Mouse (Mus musculus) frontal cortex, postnatal 36 days (tissue): ENCODE measurements around the gene Plpp2.

Source experiments
- DNase-seq, 2 experiments: peaks; one replicate each; pipeline ENCODE4 v3.0.0; 2022; ENCODE audit warnings: low spot score in 2 of 2

Plpp2 gene

DNA sequence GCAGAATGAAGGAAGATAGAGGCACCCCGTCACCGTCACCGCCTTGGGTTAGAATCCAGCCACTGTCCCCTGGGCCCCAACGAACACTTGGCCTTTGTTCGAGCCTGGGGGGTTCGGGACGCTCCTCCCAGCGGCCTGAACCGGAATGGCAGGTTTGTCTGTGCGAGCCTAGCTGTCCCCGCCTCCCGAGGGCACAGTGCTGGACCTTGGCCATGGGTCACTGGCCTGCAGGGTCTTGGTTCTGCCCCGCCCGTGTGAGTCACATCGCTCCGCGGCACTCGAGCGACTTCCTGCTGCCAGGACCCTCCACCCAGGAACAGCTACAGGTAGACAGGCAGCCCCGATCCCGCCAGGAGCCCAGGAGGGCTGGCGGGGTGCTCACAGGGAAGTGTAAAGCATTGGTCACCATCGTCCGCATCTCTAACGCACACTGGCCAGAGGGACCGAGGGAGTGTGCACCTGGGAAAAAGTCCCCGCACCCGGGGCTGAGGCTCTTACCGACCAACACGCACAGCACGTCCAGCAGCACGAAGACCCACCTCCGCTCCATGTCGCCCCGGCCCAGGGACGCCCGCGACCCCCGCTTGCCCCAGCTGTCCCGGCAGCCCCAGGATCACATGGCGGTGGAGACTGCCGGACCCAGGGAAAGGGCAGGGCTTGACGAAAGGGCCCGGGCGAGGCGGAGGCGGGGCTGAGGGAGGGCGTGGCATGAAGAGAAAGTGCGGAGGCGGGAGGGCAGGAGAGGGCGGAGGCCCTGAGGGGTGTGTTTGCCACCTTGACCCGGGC lies at the start of gene Plpp2:
TSS of gene Plpp2 (minus strand) at position 671 of the 786 bp plus-strand sequence.
- DNase-seq, result no peak

DNA sequence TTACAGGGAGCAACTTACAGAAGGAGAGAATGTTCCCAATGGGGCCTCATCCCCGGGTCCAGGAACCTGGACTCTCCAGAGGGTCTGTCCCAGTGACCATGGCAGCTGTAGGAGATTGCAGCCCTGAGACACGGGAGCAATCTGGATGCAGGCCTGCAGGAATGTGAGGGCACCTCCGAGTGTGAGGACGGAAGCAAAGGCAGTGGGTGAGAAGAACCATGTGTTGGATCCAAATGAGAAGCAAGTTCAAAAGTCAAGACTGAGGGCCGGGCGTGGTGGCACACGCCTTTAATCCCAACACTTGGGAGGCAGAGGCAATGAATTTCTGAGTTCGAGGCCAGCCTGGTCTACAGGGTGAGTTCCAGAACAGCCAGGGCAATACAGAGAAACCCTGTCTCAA lies 47.9 kb upstream of the Plpp2 start:
- no peak for DNase-seq

DNA sequence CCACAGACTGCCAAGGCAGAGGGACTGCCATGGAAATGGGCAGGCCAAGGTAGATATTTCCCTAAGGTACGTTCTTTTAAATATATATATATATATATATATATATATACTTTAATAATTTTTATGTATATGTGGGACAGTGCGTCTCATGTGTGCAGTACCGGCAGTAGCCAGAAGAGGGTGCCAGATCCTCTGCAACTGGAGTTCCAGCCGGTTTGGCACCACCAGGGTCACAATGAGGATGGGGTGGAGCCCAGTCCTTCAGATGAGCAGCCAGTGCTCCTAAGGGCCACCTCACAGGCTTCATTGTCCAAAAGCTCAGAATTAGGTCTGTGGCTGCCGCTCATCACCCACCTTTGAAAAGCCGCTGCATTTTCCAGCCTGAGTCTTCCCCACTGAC lies 47.2 kb upstream of the Plpp2 start:
- no peak for DNase-seq

DNA sequence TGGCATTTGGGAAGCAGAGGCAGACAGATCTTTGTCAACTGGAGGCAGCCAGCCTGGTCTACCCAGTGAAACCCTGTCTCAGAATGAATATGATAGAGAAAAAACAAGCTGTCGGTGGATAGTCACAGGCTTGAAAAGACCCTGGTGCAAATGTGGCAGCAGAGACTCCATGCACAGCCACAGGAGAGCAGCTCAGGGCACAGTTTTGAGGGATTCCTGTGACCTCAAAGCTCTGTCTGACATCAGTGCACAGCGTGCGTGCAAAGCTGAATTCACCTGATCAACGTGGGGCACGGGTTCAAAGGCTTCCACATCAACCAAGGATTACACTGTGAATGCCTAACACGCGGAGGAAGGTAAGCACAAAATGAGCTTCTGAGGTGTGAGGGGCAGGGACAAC lies 46.8 kb upstream of the Plpp2 start:
- DNase-seq, result no peak

DNA sequence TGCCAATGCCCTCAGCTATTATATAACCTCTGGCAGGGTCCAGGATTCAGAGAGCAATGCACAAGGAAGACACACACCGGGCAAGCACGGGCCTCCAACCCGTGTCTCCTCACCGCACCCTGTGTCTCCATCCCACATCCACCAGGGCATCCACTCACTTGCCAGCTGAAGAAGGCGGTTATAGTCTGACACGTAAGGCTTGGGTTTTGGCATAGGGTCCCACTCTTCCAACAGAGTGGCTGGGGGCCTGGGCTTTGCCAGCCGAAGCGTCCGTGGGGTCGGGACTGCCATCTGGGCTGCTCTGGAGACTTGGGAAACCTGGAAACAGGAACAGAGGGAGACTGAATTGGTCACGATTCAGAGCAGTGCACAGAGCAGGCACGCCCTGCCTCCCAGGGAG lies 46.2 kb upstream of the Plpp2 start:
- DNase-seq, result no peak

DNA sequence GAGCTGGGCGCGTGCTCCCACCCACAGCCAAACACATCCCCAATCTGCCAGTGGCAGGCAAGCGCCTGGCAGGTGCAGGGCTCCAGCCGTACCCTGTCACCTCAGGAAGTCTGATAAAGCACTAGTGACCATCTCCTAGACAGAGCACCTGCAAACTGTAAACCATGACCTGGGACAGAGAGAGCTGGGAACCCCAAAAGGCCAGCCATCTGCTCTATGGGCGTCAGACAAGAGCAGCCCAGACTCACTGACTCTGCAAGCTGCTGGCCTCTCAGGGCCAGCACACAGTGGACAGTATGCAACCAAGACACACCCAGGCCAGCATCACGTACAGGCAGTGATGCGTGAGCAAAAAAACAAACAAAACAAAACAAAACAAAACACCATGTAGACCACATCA lies 45.3 kb upstream of the Plpp2 start:
- no peak for DNase-seq

DNA sequence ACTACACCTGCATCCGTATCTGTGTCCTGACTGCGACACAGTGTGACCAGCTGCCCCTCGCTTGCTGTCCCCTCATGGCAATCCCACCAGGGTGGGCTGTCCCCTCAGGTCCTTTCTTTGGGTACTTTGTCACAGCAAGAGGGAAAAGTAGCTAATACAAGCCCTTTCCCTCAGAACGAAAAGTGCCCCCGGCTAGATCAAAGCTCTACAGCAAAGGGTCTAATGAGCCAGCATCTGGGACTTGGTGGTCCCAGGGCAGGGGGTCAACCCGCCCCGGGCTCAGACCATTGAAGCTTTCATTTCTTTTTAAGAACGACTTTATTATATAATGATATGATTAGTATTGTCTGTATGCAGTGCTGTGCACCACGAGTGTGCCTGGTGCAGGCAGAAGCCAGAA lies 44.7 kb upstream of the Plpp2 start:
- no peak for DNase-seq

DNA sequence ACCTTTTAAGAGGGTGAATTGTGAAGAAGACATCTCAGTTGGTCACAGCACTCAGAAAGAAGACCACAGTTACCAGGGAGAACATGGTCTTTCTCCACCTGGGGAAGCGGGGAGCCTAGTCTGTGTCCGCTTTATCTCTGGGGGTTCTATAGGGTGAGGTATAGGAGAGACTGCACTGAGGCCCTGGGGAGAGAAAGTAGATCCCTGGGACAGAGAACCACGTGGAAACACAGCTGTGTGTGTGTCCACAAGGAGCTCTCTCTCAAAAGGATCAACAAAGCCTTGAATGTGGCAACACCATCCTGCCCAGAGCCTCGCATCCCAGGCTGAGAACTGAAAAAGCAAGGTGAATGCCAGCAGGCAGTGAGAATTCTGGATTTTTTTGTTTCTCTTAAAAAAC lies 43.8 kb upstream of the Plpp2 start:
- no peak for DNase-seq

DNA sequence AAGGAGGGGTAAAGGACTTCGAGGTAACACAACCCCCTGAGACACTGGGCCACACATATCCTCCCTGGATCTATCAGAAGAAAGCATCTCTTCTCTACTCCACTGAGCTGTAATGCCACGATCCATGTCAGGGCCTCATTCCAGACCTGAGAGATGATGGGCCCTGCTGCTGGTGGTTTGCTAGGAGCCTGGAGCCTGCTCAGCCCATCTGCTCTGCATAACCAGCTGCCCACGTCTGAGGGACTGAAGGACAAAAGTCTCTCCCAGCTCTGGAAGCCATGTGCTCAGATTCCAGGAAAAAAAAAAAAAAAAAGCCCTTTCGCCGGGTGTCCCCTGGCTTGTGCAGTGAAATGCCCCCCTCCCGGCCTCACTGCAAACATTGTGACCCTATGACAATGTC lies 42.2 kb upstream of the Plpp2 start:
- DNase-seq, result no peak

DNA sequence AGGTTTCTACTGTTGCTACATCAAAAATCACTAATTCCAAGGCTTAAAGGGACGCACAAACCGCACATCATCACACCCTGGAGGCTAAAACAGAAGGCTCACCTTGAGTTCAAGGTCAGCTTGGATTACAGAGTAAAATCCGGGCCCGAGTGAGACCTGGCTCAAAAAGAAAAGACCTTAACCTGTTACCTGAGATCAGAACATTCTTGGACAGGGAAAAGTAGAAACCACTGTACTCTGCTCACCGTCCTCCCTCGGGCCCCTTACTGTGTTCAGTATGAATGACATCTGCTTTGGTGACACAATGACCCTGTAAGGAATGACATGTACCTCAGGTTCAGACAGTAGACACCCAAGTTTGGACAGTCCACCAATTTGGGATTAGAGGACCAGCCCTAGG lies 41.2 kb upstream of the Plpp2 start:
- no peak for DNase-seq

DNA sequence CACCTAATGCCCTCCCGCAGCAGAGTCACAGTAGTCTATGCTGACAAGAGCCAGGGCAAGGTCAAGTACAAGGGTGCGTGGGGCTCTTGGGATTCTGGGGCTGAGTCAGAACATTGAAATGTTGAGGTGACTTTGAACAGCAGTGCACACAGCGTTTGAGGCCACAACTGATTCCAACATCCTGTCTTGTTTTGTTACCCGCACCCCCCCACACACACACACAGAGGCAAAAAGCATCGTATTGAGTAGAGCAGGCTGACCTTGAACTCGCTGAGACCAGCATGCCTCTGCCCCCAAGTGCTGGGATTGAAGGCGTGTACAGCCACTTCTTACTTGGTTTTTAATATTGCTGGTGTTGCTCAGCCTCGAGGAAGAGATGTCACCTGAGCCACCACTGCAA lies 40.8 kb upstream of the Plpp2 start:
- DNase-seq, result no peak

DNA sequence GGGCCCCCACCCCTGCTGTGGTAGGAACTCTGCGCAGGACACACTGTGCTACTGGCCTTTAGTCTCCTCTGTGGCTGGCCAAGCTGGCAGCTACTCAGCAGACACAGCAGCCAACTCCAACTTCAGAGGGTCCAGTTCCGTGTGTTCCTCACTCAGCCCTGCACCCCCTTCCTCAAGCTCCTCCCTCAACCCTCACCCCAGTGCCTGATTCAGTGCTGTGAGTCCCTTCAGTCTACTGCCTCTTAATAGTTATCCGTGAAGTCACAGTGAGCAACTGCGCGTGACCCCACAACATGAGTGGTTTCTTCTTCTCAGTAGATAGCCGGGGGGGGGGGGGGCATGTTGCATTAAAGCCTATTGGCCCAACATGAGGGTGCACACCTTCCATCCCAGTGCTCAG lies 40.0 kb upstream of the Plpp2 start:
- DNase-seq, result no peak

DNA sequence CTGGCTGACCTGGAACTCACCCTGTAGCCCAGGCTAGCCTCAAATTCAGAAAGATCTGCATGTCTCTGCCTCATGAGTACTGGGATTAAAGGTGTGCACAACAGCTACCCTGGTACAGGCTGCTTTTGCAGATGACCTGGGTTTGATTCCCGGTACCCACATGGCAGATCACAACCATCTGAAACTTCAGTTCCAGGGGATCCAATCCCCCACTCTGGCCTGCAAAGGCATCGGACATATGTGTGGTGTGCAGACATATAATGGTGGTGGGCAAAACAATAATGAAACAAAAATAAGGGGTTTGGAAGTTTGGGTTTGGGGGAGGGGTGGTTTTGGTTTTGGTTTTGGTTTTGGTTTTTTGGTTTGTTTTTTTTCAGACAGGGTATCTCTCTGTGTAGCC lies 37.7 kb upstream of the Plpp2 start:
- no peak for DNase-seq

DNA sequence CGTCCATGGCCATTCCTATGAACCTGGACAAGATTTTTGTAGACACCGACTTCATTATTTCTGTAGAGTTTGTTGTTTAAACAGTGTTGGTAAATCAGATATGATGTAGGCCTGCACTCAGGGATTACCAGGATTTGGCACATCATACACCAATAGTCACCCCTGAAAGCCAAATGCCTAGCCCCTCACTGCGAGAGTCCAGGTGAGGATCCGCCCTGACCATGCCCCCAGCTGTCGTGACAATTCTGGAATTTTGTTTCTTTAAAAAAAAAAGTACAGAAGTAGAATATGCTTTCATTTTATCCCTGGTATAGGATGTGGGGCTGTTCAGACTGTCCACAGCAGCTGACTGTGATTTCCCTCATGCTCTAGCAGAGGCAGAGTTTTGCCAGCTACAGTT lies 36.3 kb upstream of the Plpp2 start:
- no peak for DNase-seq

DNA sequence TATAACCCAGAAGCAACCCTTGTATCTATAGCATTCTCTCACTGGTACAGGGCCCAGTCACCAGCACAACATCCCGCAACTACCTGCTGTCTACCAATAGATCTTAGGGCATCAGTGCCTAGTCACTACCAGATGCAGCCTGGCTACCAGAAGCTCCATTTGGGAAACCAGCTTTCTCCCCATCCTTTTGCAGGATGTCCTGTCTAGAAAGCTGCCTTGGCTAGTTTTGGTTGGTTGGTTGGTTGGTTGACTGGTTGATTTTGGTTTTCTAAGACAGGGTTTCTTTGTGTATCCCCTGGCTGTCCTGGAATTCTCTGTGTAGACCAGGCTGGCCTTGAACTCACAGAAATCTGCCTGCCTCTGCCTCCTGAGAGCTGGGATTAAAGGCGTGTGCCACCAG lies 26.1 kb upstream of the Plpp2 start:
- no peak for DNase-seq

DNA sequence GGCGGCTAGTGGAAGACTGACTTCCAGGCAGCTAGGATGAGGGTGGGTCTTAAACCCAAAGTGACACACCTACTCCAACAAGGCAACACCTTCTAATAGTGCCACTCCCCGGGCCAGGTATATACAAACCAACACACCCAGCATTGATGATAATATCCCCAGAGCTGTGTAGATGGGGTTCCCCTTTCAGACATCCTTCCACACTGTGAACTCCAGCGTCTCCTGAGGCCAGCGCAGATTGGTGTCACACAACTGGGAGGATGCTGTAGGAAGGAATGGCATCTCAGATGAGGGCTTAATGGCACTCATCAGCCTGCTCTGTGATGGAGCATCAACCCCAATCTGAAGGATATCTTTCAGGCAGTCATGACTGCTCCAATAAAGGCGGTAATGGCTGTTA lies 23.9 kb upstream of the Plpp2 start:
- DNase-seq, result no peak

DNA sequence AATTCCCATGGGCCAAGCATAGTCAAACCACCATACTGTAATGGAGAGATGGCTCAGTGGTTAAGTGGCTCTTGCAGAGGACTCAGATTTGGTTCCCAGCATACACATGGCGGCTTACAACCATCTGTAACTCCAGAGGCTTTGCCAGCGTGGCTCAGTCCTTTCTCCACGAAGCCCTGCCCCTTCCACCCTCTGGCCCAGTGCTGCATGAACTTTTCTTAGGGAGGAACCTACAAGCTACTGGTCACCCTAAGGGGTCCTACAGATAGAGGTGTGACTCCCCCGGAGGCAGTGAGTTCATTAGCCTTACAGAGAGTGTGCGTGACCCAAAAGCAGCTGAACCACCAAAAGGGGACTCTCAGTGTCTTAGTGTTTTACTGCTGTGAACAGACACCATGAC lies 23.4 kb upstream of the Plpp2 start:
- DNase-seq, result no peak

DNA sequence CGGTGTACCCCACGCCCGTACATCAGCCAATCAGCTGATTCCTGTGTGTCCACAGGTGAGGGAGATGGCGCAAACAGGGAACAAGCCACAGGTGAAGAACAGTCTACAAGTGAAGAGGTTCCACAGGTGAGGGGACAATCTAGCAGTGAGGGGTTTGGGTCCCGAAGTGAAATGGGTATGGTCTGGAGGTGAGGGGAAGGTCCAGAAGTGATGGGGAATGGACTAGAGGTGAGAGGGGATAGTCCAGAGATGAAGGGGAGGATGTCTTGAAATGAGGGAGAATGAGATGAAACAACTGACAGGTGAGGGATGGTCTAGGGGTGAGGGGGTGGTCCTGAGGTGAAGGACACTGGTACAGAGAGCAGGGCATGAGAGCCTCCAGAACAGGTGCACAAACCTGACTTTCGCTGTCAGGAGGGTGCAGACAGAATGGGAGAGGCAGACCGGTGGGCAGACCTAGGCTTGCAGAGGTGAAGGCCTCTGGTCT lies 21.7 kb upstream of the Plpp2 start:
- DNase-seq, result no peak

DNA sequence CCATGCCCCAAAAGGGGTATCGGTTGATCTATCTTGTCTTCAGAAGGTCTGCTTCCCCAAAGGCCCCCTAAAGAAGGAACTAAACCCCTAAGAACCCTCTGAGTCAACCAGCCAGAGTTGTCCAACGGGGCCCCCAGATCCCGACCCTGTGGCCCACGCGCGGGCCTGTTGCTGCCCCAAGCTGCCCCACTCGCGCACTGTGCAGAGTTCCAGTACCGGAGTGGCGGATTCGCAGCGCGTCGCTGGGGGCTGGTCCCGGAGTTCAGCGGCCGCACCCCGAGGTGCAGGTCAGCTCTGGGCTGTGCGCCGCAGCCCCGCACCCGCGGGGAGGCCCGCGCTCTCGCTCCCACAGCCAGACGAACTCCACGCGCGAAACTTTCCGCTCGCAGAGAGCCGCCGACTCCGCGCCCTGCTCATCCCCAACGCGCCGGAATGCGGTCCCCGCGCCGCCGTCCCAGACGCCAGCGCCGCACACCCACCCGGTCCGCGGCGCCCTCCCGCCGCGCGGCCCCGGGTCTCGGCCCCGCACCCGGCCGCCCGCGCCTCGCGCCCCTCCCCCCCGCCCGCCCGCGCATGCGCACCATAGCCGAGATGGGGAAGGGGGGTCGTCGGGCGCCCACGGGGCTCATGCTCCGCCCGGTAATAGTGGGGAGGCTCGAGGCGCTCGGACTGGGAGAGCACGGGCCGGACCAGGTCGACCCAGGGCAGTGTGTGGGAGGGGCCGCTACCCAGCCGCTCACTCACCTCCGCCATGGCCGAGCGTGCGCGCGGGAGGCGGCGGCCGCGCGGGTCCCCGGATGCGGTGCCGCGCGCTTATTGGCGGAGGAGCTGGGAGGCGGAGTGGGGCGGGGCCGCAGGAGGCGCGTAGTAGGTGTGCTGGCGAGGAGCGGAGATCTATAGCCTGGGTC lies 21.0 kb upstream of the Plpp2 start, which contains the start of gene Mier2:
TSS of gene Mier2 (minus strand) at position 870 of the 908 bp plus-strand sequence.
- peak; percentile 82 to 85 for DNase-seq

DNA sequence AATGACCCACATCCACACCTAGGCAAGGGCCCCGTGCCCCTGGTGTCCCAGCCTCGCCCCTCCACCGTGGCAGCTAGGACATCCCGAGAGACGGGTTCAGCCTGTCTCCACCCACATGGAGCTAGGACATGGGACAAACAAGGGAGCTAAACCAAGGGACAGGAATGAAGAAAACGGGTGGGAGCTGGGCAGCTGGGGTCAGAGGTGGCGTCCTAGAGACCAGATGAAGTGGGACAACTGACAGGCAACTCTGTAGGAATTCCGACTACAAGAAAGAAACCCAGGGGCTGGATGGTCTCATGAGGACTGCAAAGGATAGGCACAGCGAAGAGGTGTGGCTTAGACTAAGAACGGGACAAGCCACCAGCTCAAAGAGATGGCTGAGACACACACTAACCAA lies 20.1 kb upstream of the Plpp2 start:
- no peak for DNase-seq

DNA sequence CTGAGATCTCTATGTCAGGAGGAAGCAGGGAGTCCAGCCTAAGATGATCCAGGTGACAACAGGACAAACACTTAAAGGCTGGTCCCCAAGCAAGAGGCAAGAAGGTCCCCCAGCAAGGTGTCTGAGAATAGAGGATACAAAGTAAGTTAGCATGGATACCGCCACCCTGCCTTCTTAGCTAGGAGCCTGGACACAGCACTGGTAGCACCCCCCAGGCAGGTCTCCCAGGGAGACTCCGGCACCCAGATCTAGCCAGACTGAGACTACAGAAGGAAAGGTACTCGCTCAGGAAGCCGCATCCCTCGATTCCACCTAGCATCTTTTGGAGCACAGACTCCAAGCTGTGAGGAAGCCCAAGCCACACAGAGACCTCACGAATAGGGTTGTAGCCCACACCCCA lies 19.6 kb upstream of the Plpp2 start:
- DNase-seq, result no peak

DNA sequence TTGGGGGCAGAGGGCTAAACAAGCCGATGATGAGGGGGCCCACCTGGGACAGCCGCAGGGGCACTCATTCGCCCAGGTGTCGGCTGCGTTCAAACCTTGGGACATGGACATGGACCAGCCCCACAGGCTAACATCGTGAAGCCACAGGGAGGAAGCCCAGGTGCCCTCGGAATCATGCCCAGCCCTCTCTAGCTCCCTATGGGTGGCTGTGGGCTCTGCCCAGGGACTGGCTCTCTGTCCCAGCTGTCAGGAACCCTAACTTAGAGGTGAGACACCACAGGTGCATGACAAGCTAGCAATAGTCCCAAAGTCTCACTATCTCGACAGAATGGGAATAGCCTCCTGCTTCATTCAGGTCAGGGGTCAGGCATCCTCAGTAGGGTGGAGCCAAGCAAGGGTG lies 18.9 kb upstream of the Plpp2 start:
- DNase-seq, result no peak

DNA sequence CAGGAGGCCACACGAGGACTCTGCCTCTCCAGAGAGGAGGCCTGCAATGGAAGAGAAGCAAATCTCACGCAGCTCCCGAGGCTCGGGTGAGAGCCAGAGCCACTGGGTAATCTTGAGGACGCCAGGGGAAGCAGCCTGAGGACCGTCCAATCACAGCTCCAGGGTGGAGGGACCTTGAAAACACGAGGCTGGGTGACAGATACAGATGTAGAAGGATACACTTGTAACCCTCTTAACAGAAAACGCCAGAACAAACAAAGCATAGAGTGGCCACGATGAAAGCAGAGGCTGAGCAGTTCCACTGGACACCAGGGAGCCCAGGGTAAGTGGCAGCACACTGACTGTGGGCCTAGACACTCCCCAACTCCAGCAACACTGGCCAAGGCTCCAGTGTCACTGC lies 16.8 kb upstream of the Plpp2 start:
- DNase-seq, result no peak
